Mouse (Mus musculus) G1E (cell line): ENCODE results near the gene Rasal1.

ENCODE experiments used
- CTCF ChIP-seq: IDR thresholded peaks from 2 replicates; pipeline ENCODE4 v1.5.1; 2012; ENCODE audit warnings: low read depth, low read length, inconsistent platforms, mixed read lengths
- GATA1 ChIP-seq: IDR thresholded peaks from 2 replicates; pipeline ENCODE4 v1.6.1; 2012; ENCODE audit warnings: borderline replicate concordance, low read length, inconsistent platforms, mixed read lengths
- GATA2 ChIP-seq: IDR thresholded peaks from 2 replicates; pipeline ENCODE4 v1.6.1; 2012; ENCODE audit warnings: low read depth, low read length, inconsistent platforms, borderline replicate concordance
- TAL1 ChIP-seq: conservative IDR thresholded peaks from 2 replicates; pipeline ENCODE4 v1.6.1; 2012; ENCODE audit warnings: low read depth, low read length, inconsistent platforms, mixed read lengths

DNA sequence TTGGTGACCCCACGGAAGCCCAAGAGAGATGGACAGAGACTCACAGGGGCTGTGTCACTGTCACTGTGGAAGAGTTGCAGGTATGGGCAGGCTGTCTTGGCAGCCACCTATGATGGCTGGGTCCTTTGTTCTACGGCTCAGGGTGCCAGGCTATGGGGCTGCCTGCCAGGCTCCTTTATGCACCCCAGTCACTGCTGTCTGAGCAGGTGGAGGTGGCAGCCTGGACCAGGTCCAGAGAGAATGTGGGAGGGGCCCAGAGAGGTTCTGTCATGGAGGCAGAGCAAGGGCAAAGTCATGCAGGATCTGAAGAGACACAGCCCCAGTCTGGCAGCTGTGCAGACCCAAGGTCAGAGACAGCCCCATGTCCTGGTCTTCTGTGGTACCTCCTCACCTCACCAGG, 54.4 kb downstream of the Rasal1 start:
- TF ChIP-seq TAL1: no peak
- TF ChIP-seq CTCF: no peak
- TF ChIP-seq GATA1: no peak
- TF ChIP-seq GATA2: no peak
